Mouse (Mus musculus) testis, adult 2 months (tissue): ENCODE measurements around the gene Gstt1.

Experiments
- CTCF ChIP-seq: fragments of 200-500 bp; IDR thresholded peaks from 2 replicates; pipeline ENCODE4 v1.5.1; 2012; ENCODE audit warnings: low read depth, mild to moderate bottlenecking, inconsistent platforms, low read length, moderate library complexity; ENCODE audit not compliant: control insufficient read depth, insufficient read depth, insufficient replicate concordance
- POLR2A ChIP-seq: fragments of 200-500 bp; IDR thresholded peaks from 2 replicates; pipeline ENCODE4 v1.6.1; 2012; ENCODE audit warnings: low read depth, mild to moderate bottlenecking, inconsistent platforms, low read length, moderate library complexity; ENCODE audit not compliant: control insufficient read depth

DNA sequence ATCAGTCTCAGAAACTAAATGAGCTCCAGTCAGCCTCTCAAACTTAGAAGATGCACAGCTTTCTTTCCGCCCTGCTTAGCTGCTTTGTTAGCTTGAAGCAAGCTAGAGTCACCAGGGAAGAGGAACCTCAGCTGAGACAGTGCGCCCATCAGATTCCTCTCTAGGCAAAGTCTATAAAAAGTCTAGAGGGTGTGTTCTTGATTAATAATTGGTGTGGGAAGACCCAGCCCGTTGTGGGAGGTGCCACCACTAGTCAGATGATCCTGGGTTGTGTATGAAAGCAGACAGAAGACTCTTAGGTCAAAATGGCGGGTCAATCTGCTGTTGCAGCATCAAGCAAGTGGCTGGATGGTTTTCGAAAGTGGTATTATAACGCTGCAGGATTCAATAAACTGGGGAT, 31.5 kb downstream of the Gstt1 start:
- TF ChIP-seq CTCF (no peak), POLR2A (no peak)
